Comparison of ENCODE assay signal across 10 mouse cellular contexts in the genomic region with DNA sequence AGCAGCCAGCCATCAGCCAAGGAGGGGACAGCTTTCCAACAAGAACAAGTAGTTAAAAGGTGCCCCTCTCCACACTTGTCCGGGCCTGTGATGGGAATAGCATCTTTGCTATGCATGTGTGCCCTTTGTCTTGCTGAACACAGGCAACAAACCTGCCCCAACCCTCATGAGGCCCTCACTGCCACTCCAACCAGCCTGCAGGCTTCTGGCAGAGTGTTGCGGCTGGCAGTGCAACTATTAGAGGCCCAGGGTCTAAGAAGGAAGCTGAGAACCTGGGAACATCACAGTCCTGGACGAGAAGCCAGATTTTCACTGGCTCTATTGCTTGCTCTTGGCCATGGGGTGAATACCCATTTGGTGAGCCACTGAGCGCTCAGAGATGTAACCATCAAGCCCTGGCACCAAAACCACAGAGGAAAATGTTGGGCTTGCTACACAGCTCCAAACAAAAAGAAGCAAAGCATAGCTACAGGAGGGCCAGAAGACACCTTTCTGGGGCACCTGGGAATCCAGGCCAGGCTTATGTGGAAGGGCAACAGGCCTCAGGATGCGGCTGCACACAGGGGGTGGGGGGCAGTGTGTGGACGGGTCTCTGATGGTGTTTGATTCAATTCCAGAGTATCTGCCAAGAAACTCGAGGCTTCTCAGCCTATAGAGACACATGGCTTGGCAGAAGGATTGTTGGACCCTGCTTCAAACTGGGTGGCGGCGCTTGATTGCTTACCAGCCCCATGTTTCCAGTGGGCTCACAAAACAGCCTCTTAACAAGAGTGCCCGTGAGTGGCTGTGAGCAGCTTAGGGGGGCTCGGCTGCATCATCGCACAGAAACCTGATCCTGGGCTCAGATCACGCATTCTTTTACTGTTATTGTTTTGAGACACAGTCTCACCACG. TPM values are rescaled to one million over a fixed set of nuclear protein-coding genes. Genes with fewer than 3 reads are reported as not detected.
DNase-seq lines count a peak whose midpoint lies in the region; ATAC-seq lines count a peak whose summit lies in the region.
"Had no signal": no experiment of that assay in that cellular context is flagged by ENCODE, and none has a peak within 500 bp of the region (broad histone marks: within the 10 kb centered on the region; RNA-seq: fewer than 3 reads in every experiment).

No protein-coding gene starts in this region.

- no peak overlapping the region for H3K9ac ChIP-seq in forebrain, embryonic 14.5 days (ENCODE audit: low read length)
- H3K9ac ChIP-seq in limb, embryonic 15.5 days: no peak overlapping the region
- H3K9ac ChIP-seq: liver, embryonic 15.5 days had no signal

- H3K9me3 ChIP-seq in forebrain, embryonic 14.5 days (replicated peaks; ENCODE audit: control insufficient read depth, low read length): no peaks in the 10 kb centered on the region
- no peaks in the 10 kb centered on the region; the same call in 1 of the 2 replicates for H3K9me3 ChIP-seq in limb, embryonic 15.5 days
- H3K9me3 ChIP-seq: liver, embryonic 15.5 days had no signal

- peaks cover 5% of the 10 kb centered on the region for H3K4me1 ChIP-seq in forebrain, embryonic 14.5 days (ENCODE audit: control insufficient read depth, insufficient read depth, low read length)
- H3K4me1 ChIP-seq in limb, embryonic 15.5 days: peaks cover 22% of the 10 kb centered on the region
- H3K4me1 ChIP-seq: liver, embryonic 15.5 days had no signal

- peak; percentile 50; the same call in 1 of the 2 replicates for ATAC-seq in forebrain, embryonic 14.5 days
- peak; percentile 11; the same call in 1 of the 2 replicates for ATAC-seq in limb, embryonic 15.5 days (ENCODE audit: insufficient number of reproducible peaks, low FRiP score, low TSS enrichment, low read depth)
- no peak for ATAC-seq in megakaryocyte, adult 5-6 weeks (ENCODE audit: poor library complexity, severe bottlenecking)

- 40% methylated on average over 14 of the region's 14 CpGs for WGBS in forebrain, embryonic 14.5 days
- 32% methylated on average over 14 of the region's 14 CpGs for WGBS in limb, embryonic 15.5 days

- peak; percentile 47 to 49 for DNase-seq in cerebellum, postnatal 25 days
- no peak for DNase-seq in cerebellum, adult 11-12 months
- DNase-seq in brain, adult 2 months (ENCODE audit: low read depth, low spot score): peak; percentile 58
- peak; percentile 65 for DNase-seq in forebrain, embryonic 14.5 days (ENCODE audit: low spot score)
- no peak for DNase-seq in urinary bladder, adult 18-20 months (ENCODE audit: low spot score in 2 of 2)
- DNase-seq in ovary, postnatal 10 days (ENCODE audit: low spot score): no peak
- DNase-seq: gastrocnemius, postnatal 36 days had no signal

- no peak overlapping the region for H3K4me2 ChIP-seq in forebrain, embryonic 14.5 days (ENCODE audit: low read length)
- no peak overlapping the region for H3K4me2 ChIP-seq in limb, embryonic 15.5 days
- H3K4me2 ChIP-seq: liver, embryonic 15.5 days had no signal

- H3K36me3 ChIP-seq in forebrain, embryonic 14.5 days (ENCODE audit: control insufficient read depth, insufficient read depth, low read length): no peaks in the 10 kb centered on the region
- H3K36me3 ChIP-seq in limb, embryonic 15.5 days: peaks cover 18% of the 10 kb centered on the region; the same call in 1 of the 2 replicates
- H3K36me3 ChIP-seq: liver, embryonic 15.5 days had no signal

- no peak overlapping the region for H3K4me3 ChIP-seq in forebrain, embryonic 14.5 days (ENCODE audit: low read depth, low read length)
- no peak overlapping the region for H3K4me3 ChIP-seq in limb, embryonic 15.5 days
- H3K4me3 ChIP-seq: liver, embryonic 15.5 days had no signal

- no peaks in the 10 kb centered on the region for H3K27me3 ChIP-seq in forebrain, embryonic 14.5 days (replicated peaks; ENCODE audit: control insufficient read depth, insufficient read depth, low read length)
- no peaks in the 10 kb centered on the region for H3K27me3 ChIP-seq in limb, embryonic 15.5 days
- H3K27me3 ChIP-seq: liver, embryonic 15.5 days had no signal

- peak overlapping the region; percentile 48; the same call in 1 of the 2 replicates for H3K27ac ChIP-seq in forebrain, embryonic 14.5 days (ENCODE audit: low read depth, low read length)
- H3K27ac ChIP-seq in limb, embryonic 15.5 days: peak overlapping the region; percentile 65
- H3K27ac ChIP-seq: liver, embryonic 15.5 days had no signal

RNA-seq across cellular contexts. Expression of gene Glod4, which starts 35.7 kb away (rescaled TPM):
- 137 and 144 TPM in 2 replicates for polyA plus RNA-seq in forebrain, embryonic 14.5 days (2014; fragmentation: Nextera tagmentation; extraction: Ambion mirVana)
- polyA plus RNA-seq in limb, embryonic 15.5 days (2015; fragmentation: Nextera tagmentation; extraction: Ambion mirVana): 128 and 131 TPM in 2 replicates
- total RNA-seq in megakaryocyte, adult 5-6 weeks (2015): 41.2 and 63.4 TPM in 2 replicates
- 89.6 and 159 TPM in 2 replicates for total RNA-seq in megakaryocyte, adult 5-6 weeks (2017)

RNA-seq across cellular contexts. Expression of gene Mrm3, which starts 35.7 kb away (rescaled TPM):
- polyA plus RNA-seq in forebrain, embryonic 14.5 days (2014; fragmentation: Nextera tagmentation; extraction: Ambion mirVana): 21.6 and 23.8 TPM in 2 replicates
- 22.8 and 27.2 TPM in 2 replicates for polyA plus RNA-seq in limb, embryonic 15.5 days (2015; fragmentation: Nextera tagmentation; extraction: Ambion mirVana)
- total RNA-seq in megakaryocyte, adult 5-6 weeks (2015): 4.5 and 5.9 TPM in 2 replicates
- total RNA-seq in megakaryocyte, adult 5-6 weeks (2017): 7.5 and 8.6 TPM in 2 replicates

Comparison
In these comparisons a context has a peak if more than half of its experiments do, and no peak if none do; other contexts are left out.
1. DNase-seq: peak in cerebellum, postnatal 25 days (2 of 2), brain, adult 2 months (single experiment) and forebrain, embryonic 14.5 days (single experiment); none in cerebellum, adult 11-12 months (single experiment), urinary bladder, adult 18-20 months (0 of 2) and ovary, postnatal 10 days (single experiment).